Mouse (Mus musculus) lung, postnatal 0 days (tissue): ENCODE measurements at regions not wholly inside any gene's neighbourhood (a gene's known extent, or its start where the extent isn't known, plus 50 kb on each side); places are given as distances from the start of the nearest gene placed in this dataset.
A peak's percentile ranks its signal among the peaks of the same experiment; 100 is the strongest.

Experiments
- ATAC-seq: fragments of 200-750 bp; cut with Nextera tagmentation; 2 replicates; pipeline ENCODE4 v1.8.0; 2017; ENCODE audit warnings: moderate library complexity
- DNase-seq: peaks from one replicate; pipeline ENCODE4 v3.0.0-alpha.2; 2016; ENCODE audit warnings: low spot score
- H3K27ac ChIP-seq: fragments of 300-500 bp; sonication (generic); 2 replicates; pipeline ENCODE4 v1.5.1; 2014; ENCODE audit warnings: antibody characterized with exemption, mild to moderate bottlenecking, low read length, mixed read lengths
- H3K27me3 ChIP-seq: fragments of 300-500 bp; sonication (generic); replicated peaks from 2 replicates; pipeline ENCODE4 v1.6.1; 2014; ENCODE audit warnings: low read length, mixed read lengths; ENCODE audit not compliant: insufficient read depth
- H3K36me3 ChIP-seq: fragments of 300-500 bp; sonication (generic); 2 replicates; pipeline ENCODE4 v1.6.1; 2014; ENCODE audit warnings: low read length, mixed read lengths; ENCODE audit not compliant: insufficient read depth
- H3K4me1 ChIP-seq: fragments of 300-500 bp; sonication (generic); 2 replicates; pipeline ENCODE4 v1.6.1; 2014; ENCODE audit warnings: antibody characterized with exemption, low read depth, low read length, mixed read lengths; ENCODE audit not compliant: insufficient read depth
- H3K4me2 ChIP-seq: fragments of 300-500 bp; sonication (generic); replicated peaks from 2 replicates; pipeline ENCODE4 v1.6.1; 2014; ENCODE audit warnings: low read depth, mild to moderate bottlenecking, low read length, moderate library complexity, mixed read lengths
- H3K4me3 ChIP-seq: fragments of 300-500 bp; sonication (generic); 2 replicates; pipeline ENCODE4 v1.5.1; 2014; ENCODE audit warnings: low read depth, low read length
- H3K9ac ChIP-seq: fragments of 300-500 bp; sonication (generic); replicated peaks from 2 replicates; pipeline ENCODE4 v1.6.1; 2014; ENCODE audit warnings: low read depth, mild to moderate bottlenecking
- H3K9me3 ChIP-seq: fragments of 300-500 bp; sonication (generic); 2 replicates; pipeline ENCODE4 v1.6.1; 2016; ENCODE audit warnings: low read length, mixed read lengths
- CTCF ChIP-seq: IDR thresholded peaks from 2 replicates; pipeline ENCODE4 v1.5.1; 2016; ENCODE audit warnings: antibody characterized with exemption, mild to moderate bottlenecking
- EP300 ChIP-seq: IDR thresholded peaks from 2 replicates; pipeline ENCODE4 v1.6.1; 2016; ENCODE audit warnings: antibody characterized with exemption, mild to moderate bottlenecking, control low read depth
- WGBS: fragments of 180-500 bp; shearing (Covaris S2); extraction: QIAGEN DNeasy Blood & Tissue Kit; methylation state at CpG from one replicate; pipeline ENCODE4 v1.1.7; 2014; 5-methylcytosine and 5-hydroxymethylcytosine counted together

DNA sequence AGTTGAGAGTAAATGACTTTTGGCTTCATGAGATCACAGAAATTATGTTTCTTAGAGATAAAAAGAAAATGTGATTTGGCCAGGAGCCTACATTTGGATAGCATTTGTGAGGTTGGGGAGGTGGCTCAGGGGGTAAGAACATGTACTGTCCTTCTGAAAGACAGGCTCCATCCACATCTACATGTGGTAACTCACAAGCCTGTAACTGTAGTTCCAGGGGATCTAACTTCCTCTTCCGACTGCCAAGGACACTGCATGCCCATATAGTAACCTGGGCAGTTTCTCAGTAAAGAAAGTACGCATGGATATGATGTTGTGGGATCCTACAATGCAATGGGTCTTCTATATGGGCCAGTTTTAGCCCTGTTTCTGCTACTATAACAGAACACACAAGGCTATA is 779.4 kb upstream of the Car8 start:
- Histone ChIP-seq H3K36me3 (no peaks in the 10 kb centered on the region), H3K9ac (no peak overlapping the region), H3K4me1 (peaks cover 11% of the 10 kb centered on the region), H3K4me3 (no peak overlapping the region), H3K9me3 (no peaks in the 10 kb centered on the region), H3K27ac (no peak overlapping the region), H3K27me3 (no peaks in the 10 kb centered on the region), H3K4me2 (no peak overlapping the region)
- DNase-seq (no peak), ATAC-seq (no peak)
- WGBS, result 90% methylated on average over 2 of the region's 2 CpGs
- no peak for TF ChIP-seq CTCF
- TF ChIP-seq EP300, result no peak

GRCm38 (mm10) chr4:9016504-9017040 is 777.7 kb upstream of the Car8 start:
- no peak overlapping the region for H3K4me3 ChIP-seq
- H3K9ac ChIP-seq, result no peak overlapping the region
- ATAC-seq (no peak), DNase-seq (no peak)
- TF ChIP-seq EP300, result no peak
- TF ChIP-seq CTCF, result no peak
- 71% methylated on average over 9 of the region's 9 CpGs for WGBS
- H3K36me3 ChIP-seq, result no peaks in the 10 kb centered on the region
- peaks cover 11% of the 10 kb centered on the region for H3K4me1 ChIP-seq
- no peaks in the 10 kb centered on the region for H3K9me3 ChIP-seq
- no peaks in the 10 kb centered on the region for H3K27me3 ChIP-seq
- H3K27ac ChIP-seq, result no peak overlapping the region
- no peak overlapping the region for H3K4me2 ChIP-seq

DNA sequence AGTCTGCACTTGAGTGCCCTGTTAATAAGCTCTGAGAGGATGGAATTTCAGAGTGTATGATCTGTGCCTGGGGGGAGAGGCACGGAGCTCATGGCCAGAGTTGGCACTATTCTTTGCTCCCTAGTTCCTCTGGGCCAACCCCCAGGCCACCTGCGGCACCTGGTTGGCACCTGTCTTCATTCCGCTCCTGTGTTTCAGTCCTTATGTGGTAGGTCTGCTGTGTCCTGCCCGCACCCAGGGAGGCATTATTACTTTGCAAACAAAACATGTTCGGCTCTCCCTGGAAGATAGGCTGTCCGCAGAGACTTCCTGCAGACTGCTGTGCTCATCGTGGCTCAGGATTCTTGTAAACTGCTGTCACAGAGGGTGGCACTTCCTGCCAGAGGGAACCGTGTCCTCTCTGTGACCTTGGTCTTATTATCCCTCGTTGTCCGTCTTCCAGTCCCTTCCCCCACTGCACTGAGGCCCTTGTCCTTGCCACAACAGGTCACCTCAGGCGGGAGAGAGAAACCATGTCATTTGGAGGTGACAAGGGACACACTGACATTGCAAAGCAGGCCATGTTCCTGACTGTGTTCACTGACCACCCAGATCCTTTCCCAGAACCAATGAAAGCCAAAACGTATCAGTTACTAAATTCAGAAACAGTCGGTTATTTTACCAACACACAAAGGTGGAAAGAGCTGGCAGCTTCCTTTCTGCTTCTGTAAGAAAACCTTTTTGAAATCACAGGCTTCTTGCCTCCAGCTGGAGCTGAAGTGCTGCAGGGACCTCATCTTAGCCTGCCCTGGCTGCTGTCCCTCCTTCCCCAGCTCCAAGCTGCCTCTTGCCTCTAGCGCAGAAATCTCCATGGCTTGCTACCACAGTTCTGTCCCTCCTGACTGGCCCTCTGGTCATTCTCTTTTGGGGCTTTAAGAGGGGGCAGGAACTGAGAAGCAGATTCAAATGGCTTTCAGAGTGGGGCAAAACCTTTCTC is 777.0 kb upstream of the Car8 start:
- no peaks in the 10 kb centered on the region for H3K27me3 ChIP-seq
- H3K9ac ChIP-seq, result no peak overlapping the region
- H3K4me2 ChIP-seq, result peak overlapping the region; percentile 20; the same call in 1 of the 2 replicates
- no peak overlapping the region for H3K4me3 ChIP-seq
- TF ChIP-seq EP300 (no peak), CTCF (no peak)
- no peaks in the 10 kb centered on the region for H3K9me3 ChIP-seq
- no peak overlapping the region for H3K27ac ChIP-seq
- WGBS, result 13% methylated on average over 14 of the region's 14 CpGs
- H3K4me1 ChIP-seq, result peaks cover 11% of the 10 kb centered on the region
- no peaks in the 10 kb centered on the region for H3K36me3 ChIP-seq
- peak; percentile 89 for ATAC-seq
- DNase-seq, result peak; percentile 73

DNA sequence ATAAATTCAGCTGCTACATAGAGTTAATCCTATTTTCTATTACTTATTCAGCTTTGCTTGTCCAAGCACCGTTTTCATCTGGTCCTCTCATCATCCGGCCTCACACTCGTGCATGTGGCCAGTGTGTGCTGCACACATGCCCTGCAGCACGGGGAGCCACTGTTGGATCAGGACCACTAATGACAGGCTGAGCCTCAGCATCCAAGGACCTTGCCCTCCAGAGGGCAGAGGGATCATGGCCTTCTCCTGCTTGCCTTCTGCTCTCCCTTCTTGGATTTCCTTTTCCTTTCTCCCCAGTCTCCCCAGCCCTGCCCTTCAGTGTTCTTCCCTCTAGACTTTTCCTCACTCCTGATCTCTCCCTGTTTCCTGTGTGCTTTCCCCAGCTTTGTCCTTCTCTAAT is 776.1 kb upstream of the Car8 start:
- H3K4me2 ChIP-seq, result no peak overlapping the region
- ATAC-seq (no peak; the same call in 1 of the 2 replicates), DNase-seq (no peak)
- no peak overlapping the region for H3K9ac ChIP-seq
- TF ChIP-seq CTCF, result no peak
- TF ChIP-seq EP300, result no peak
- WGBS, result 75% methylated on average over 4 of the region's 4 CpGs
- peaks cover 11% of the 10 kb centered on the region for H3K4me1 ChIP-seq
- H3K4me3 ChIP-seq, result no peak overlapping the region
- no peaks in the 10 kb centered on the region for H3K36me3 ChIP-seq
- no peaks in the 10 kb centered on the region for H3K27me3 ChIP-seq
- no peak overlapping the region for H3K27ac ChIP-seq
- no peaks in the 10 kb centered on the region for H3K9me3 ChIP-seq

DNA sequence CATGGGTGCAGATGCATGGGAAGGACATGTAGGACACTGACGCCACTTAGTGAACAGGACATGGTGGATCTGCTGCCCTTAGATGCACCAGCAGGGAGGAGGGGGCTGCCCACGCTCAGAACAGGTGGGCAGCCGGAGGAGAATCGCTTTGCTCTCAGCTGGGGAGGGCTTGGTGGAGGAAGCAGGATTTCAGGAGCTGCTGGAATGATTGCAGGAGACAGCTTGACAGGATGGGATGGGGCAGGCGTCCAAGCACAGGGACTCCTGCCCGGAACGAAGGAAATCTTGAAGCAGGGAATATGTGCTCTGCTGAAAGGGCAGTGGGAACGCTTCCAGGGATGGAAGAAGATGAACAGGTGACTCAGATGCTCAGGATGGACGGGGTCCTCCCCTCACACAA is 773.9 kb upstream of the Car8 start:
- DNase-seq (no peak), ATAC-seq (no peak)
- 55% methylated on average over 9 of the region's 9 CpGs for WGBS
- no peak overlapping the region for H3K4me2 ChIP-seq
- no peaks in the 10 kb centered on the region for H3K9me3 ChIP-seq
- peaks cover 11% of the 10 kb centered on the region for H3K4me1 ChIP-seq
- H3K4me3 ChIP-seq, result no peak overlapping the region
- no peak overlapping the region for H3K9ac ChIP-seq
- no peaks in the 10 kb centered on the region for H3K27me3 ChIP-seq
- H3K27ac ChIP-seq, result no peak overlapping the region
- H3K36me3 ChIP-seq, result no peaks in the 10 kb centered on the region
- TF ChIP-seq EP300, result no peak
- TF ChIP-seq CTCF, result no peak

- DNase-seq, result no peak
- Histone ChIP-seq H3K9me3 (no peaks in the 10 kb centered on the region), H3K4me1 (peaks cover 11% of the 10 kb centered on the region), H3K4me2 (no peak overlapping the region), H3K36me3 (no peaks in the 10 kb centered on the region), H3K27ac (no peak overlapping the region), H3K27me3 (no peaks in the 10 kb centered on the region), H3K4me3 (no peak overlapping the region), H3K9ac (no peak overlapping the region)
- 74% methylated on average over 3 of the region's 3 CpGs for WGBS
- TF ChIP-seq CTCF (no peak), EP300 (no peak)
- ATAC-seq, result no peak
Observed at GRCm38 (mm10) chr4:9011952-9012351, 773.1 kb upstream of the Car8 start.
